Comparison of ENCODE assay signal across 10 mouse cellular contexts in the genomic region with DNA sequence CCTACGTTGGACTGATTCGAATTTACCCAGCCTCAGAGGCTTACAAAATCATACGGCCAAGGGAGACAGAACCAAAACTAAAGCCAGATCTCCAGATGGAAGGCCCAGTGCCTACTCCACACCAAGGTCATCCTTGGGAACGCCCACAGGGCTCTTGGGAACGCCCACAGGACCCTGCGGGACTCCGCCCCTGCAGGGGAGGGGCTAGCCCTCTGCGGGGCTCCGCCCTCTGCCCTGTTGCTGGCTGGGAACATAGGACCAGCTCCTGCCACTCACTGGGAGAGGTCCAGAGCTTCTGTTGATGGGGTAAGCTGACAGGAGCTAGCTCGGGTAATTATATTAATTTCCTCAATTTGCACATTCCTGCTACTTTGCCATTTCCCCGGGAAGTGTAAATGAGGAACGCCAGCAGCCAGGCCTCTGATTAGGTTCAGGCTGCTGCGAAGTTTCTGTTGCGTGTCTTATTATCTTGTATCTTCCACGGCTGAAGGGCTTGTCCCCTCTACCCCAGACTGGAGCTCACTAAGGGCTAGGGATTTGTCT.
A peak's percentile ranks its signal among the peaks of the same experiment; 100 is the strongest.
DNase-seq lines count a peak whose midpoint lies in the region; ATAC-seq and TF ChIP-seq lines count a peak whose summit lies in the region.
"Had no signal": no experiment of that assay in that cellular context is flagged by ENCODE, and none has a peak within 500 bp of the region (broad histone marks: within the 10 kb centered on the region; RNA-seq: fewer than 3 reads in every experiment).

No protein-coding gene starts in this region.

- H3K27ac ChIP-seq in kidney, postnatal 0 days = no peak overlapping the region
- H3K27ac ChIP-seq in kidney, embryonic 16.5 days (ENCODE audit: low read length) = no peak overlapping the region
- no peak overlapping the region for H3K27ac ChIP-seq in MEL (ENCODE audit: control insufficient read depth, low read depth, low read length)
- peak overlapping the region; percentile 72 for H3K27ac ChIP-seq in forebrain, embryonic 13.5 days

- no peaks in the 10 kb centered on the region for H3K79me2 ChIP-seq in MEL (ENCODE audit: control insufficient read depth, insufficient read depth, low read length, poor library complexity)

- ATAC-seq in kidney, postnatal 0 days (replicated peaks; ENCODE audit: low FRiP score, low read depth) = peak; percentile 25; the same call in 1 of the 2 replicates
- ATAC-seq in kidney, embryonic 16.5 days (ENCODE audit: low FRiP score, low TSS enrichment) = no peak
- ATAC-seq in forebrain, embryonic 13.5 days = peak; percentile 25; the same call in 1 of the 2 replicates
- ATAC-seq in frontal cortex, adult (ENCODE audit: low TSS enrichment) = no peak

- no peak for TF ChIP-seq EP300 in MEL (IDR thresholded peaks at IDR 0.05; ENCODE audit: low read depth in 1 of 2, low read length in 2 of 2)

- no peak for TF ChIP-seq RAD21 in MEL (IDR thresholded peaks at IDR 0.05; ENCODE audit: low read depth, low read length)

- no peaks in the 10 kb centered on the region for H3K4me1 ChIP-seq in kidney, postnatal 0 days (replicated peaks; ENCODE audit: insufficient read depth, low read length)
- H3K4me1 ChIP-seq in kidney, embryonic 16.5 days (ENCODE audit: insufficient read depth, low read length) = peaks cover 14% of the 10 kb centered on the region; the same call in 1 of the 2 replicates
- no peaks in the 10 kb centered on the region for H3K4me1 ChIP-seq in MEL (ENCODE audit: control insufficient read depth in 1 of 2, insufficient read depth in 2 of 2, low read length in 2 of 2)
- peaks cover 45% of the 10 kb centered on the region for H3K4me1 ChIP-seq in forebrain, embryonic 13.5 days
- H3K4me1 ChIP-seq: megakaryocyte, embryonic 14.5 days had no signal

- H3K36me3 ChIP-seq in kidney, postnatal 0 days (ENCODE audit: insufficient read depth, low read length) = no peaks in the 10 kb centered on the region
- H3K36me3 ChIP-seq in kidney, embryonic 16.5 days (ENCODE audit: insufficient read depth, low read length) = no peaks in the 10 kb centered on the region
- no peaks in the 10 kb centered on the region for H3K36me3 ChIP-seq in MEL (ENCODE audit: control insufficient read depth in 1 of 2, insufficient read depth in 2 of 2, low read length in 2 of 2)
- peaks cover 5% of the 10 kb centered on the region for H3K36me3 ChIP-seq in forebrain, embryonic 13.5 days (ENCODE audit: poor library complexity, severe bottlenecking)

- H3K9ac ChIP-seq in kidney, postnatal 0 days (ENCODE audit: low read depth, low read length) = no peak overlapping the region
- no peak overlapping the region for H3K9ac ChIP-seq in kidney, embryonic 16.5 days (replicated peaks; ENCODE audit: low read length)
- H3K9ac ChIP-seq in MEL (ENCODE audit: control insufficient read depth, low read depth, low read length, poor library complexity, severe bottlenecking) = no peak overlapping the region
- no peak overlapping the region for H3K9ac ChIP-seq in forebrain, embryonic 13.5 days

- peaks cover 5% of the 10 kb centered on the region for H3K27me3 ChIP-seq in kidney, postnatal 0 days (ENCODE audit: insufficient read depth, low read length)
- H3K27me3 ChIP-seq in kidney, embryonic 16.5 days (ENCODE audit: insufficient read depth, low read length) = peaks cover 19% of the 10 kb centered on the region
- no peaks in the 10 kb centered on the region for H3K27me3 ChIP-seq in MEL (ENCODE audit: control insufficient read depth in 1 of 2, insufficient read depth in 2 of 2, low read length in 2 of 2)
- H3K27me3 ChIP-seq in forebrain, embryonic 13.5 days = no peaks in the 10 kb centered on the region

- H3K9me3 ChIP-seq in kidney, postnatal 0 days (replicated peaks; ENCODE audit: low read length) = no peaks in the 10 kb centered on the region
- peaks cover 5% of the 10 kb centered on the region; the same call in 1 of the 2 replicates for H3K9me3 ChIP-seq in kidney, embryonic 16.5 days (ENCODE audit: low read length)
- H3K9me3 ChIP-seq in MEL (replicated peaks; ENCODE audit: insufficient read depth, low read length) = no peaks in the 10 kb centered on the region
- H3K9me3 ChIP-seq in forebrain, embryonic 13.5 days (replicated peaks) = no peaks in the 10 kb centered on the region

- DNase-seq in kidney, postnatal 0 days (ENCODE audit: low spot score) = no peak
- peak; percentile 57 for DNase-seq in 3134 (ENCODE audit: extremely low read depth, insufficient read length, low spot score)
- DNase-seq in MEL (ENCODE audit: low read depth, low spot score) = peak; percentile 14
- DNase-seq in gastrocnemius, postnatal 14 days = no peak
- no peak for DNase-seq in right cerebral cortex, adult 18-20 months
- DNase-seq: cerebellum, postnatal 36 days had no signal

- intact Hi-C loops in gastrocnemius, postnatal 14 days (cut with DNase I; ENCODE audit: low total_unique reads) = no loop called here

- TF ChIP-seq POLR2A in MEL (IDR thresholded peaks at IDR 0.05; ENCODE audit: control insufficient read depth in 1 of 2, insufficient read depth in 1 of 2, low read depth in 1 of 2, low read length in 2 of 2, poor library complexity in 1 of 2) = no peak

- no peak for TF ChIP-seq CTCF in kidney, postnatal 0 days (IDR thresholded peaks at IDR 0.05; ENCODE audit: low read depth)
- TF ChIP-seq CTCF in MEL (IDR thresholded peaks at IDR 0.05 in 2 of 3, conservative IDR thresholded peaks at IDR 0.05 in 1 of 3; ENCODE audit: control insufficient read depth in 1 of 3, insufficient read depth in 1 of 3, low read depth in 2 of 3, low read length in 3 of 3, poor library complexity in 1 of 3, severe bottlenecking in 1 of 3) = no peak

- 41% methylated on average over 15 of the region's 15 CpGs for WGBS in kidney, postnatal 0 days
- 40% methylated on average over 15 of the region's 15 CpGs for WGBS in kidney, embryonic 16.5 days
- WGBS in forebrain, embryonic 13.5 days = 36% methylated on average over 15 of the region's 15 CpGs

- no peak overlapping the region for H3K4me2 ChIP-seq in kidney, postnatal 0 days (ENCODE audit: low read length)
- no peak overlapping the region for H3K4me2 ChIP-seq in kidney, embryonic 16.5 days (replicated peaks; ENCODE audit: low read depth, low read length)
- H3K4me2 ChIP-seq in forebrain, embryonic 13.5 days = no peak overlapping the region

- H3K4me3 ChIP-seq in kidney, postnatal 0 days (replicated peaks; ENCODE audit: low read depth, low read length) = no peak overlapping the region
- H3K4me3 ChIP-seq in kidney, embryonic 16.5 days (ENCODE audit: low read length) = no peak overlapping the region
- peak overlapping the region in 1 of 2 experiments; percentile 18; a peak in 1 of 4 replicates for H3K4me3 ChIP-seq in MEL (ENCODE audit: control insufficient read depth in 1 of 2, insufficient read depth in 1 of 2, low read depth in 2 of 2, low read length in 2 of 2)
- no peak overlapping the region for H3K4me3 ChIP-seq in forebrain, embryonic 13.5 days
- H3K4me3 ChIP-seq: megakaryocyte, embryonic 14.5 days had no signal

TF ChIP-seq in MEL, 35 proteins besides CTCF, POLR2A, EP300 and RAD21:
- TF ChIP-seq POLR2AphosphoS2 (IDR thresholded peaks at IDR 0.05; ENCODE audit: low read length) (no peak), USF2 (IDR thresholded peaks at IDR 0.05; ENCODE audit: borderline replicate concordance in 1 of 2, insufficient read depth in 1 of 2, low read depth in 1 of 2, low read length in 2 of 2) (no peak)

Comparison
In these comparisons a context has a peak if more than half of its experiments do, and no peak if none do; other contexts are left out.
1. ATAC-seq: peak in kidney, postnatal 0 days (single experiment) and forebrain, embryonic 13.5 days (single experiment); none in kidney, embryonic 16.5 days (single experiment) and frontal cortex, adult (single experiment).
2. DNase-seq: peak in 3134 (single experiment) and MEL (single experiment); none in kidney, postnatal 0 days (single experiment), gastrocnemius, postnatal 14 days (single experiment) and right cerebral cortex, adult 18-20 months (single experiment).